Mouse (Mus musculus): ENCODE results near the gene Brip1. TPM values are rescaled to one million over a fixed set of nuclear protein-coding genes. Genes with fewer than 3 reads are reported as not detected.

The Brip1 gene
- polyA plus RNA-seq (2014; fragmentation: Nextera tagmentation; extraction: Ambion mirVana) = 7.7 and 10.0 TPM in 2 replicates

DNA sequence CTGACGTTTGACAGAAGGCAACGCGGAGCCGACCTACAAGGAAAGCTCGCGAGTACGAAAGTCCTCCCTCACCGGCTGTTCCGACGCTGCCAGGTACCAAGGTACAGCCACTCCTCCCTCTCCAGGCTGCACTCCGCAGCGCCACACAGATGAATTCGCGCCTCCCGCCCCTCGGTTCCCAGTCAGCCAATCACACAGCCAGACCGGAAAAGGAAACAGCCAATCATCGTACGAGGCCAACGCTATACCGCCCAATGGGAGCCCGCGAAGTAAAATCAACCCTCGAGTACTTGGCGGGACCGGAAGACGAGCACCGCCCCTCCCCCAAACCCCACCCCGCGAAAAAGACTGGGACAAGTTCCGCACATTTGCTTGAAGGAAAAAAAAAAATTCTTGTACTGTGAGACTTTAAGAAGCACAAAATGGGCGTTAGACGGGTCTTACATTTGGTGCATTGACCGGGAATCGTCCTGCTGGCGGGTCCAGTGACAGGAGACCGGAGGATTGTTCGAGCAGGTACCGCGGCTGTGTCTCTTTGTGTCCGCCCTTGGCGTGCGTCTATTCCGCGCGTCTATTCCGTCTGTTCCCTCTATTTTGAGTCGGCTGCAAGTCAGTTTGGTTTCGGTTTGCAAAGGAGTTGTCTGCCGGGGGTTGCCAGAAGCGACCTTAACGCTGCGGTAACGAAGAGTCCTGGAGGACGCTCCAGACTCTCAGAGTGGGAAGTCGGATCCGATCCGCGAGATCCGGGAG, at the start of gene Brip1:
Gene Brip1, minus strand, starts transcription at position 157 of the 750 bp plus-strand sequence.
- under 1% methylated on average over 53 of the region's 60 CpGs for WGBS
- peak within 1 kb of the TSS; percentile 93 for H3K27ac ChIP-seq (replicated peaks; ENCODE audit: low read depth, low read length)
- peak within 1 kb of the TSS; percentile 84 for H3K9ac ChIP-seq (ENCODE audit: low read depth, low read length)
- H3K4me1 ChIP-seq (ENCODE audit: control insufficient read depth, insufficient read depth, low read length) = no peaks in the 10 kb centered on the region
- DNase-seq (ENCODE audit: low spot score) (peak; percentile 98), ATAC-seq (ENCODE audit: low read depth) (peak; percentile 99)
- H3K36me3 ChIP-seq (ENCODE audit: control insufficient read depth, insufficient read depth, low read length) = peaks cover 39% of the 10 kb centered on the region
- H3K27me3 ChIP-seq (replicated peaks; ENCODE audit: control insufficient read depth, insufficient read depth, low read length) = no peaks in the 10 kb centered on the region
- peak within 1 kb of the TSS; percentile 68 for H3K4me2 ChIP-seq (ENCODE audit: low read depth, low read length)
- peak within 1 kb of the TSS; percentile 87 for H3K4me3 ChIP-seq (ENCODE audit: low read depth, low read length)
- H3K9me3 ChIP-seq (ENCODE audit: control insufficient read depth, low read length) = peaks cover 34% of the 10 kb centered on the region

DNA sequence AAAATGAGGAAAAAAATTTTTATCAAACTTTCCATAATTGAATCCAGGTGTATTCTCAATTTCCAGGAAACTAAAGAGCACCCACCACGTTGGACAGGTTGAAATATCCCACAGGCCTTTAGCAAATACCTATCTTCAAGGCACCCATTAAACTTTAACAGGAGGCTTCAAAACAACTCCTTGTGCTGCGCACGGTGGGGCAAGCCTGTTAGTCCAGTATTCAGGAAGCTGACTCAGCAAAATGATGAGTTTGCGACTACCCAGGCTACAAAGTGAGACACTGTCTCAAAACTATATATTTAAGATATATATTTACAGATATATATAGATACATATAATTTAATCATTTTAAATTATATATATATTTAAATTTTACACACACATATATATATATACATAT, 31.5 kb upstream of the Brip1 start:
- no peak overlapping the region for H3K9ac ChIP-seq (ENCODE audit: low read depth, low read length)
- H3K9me3 ChIP-seq (ENCODE audit: control insufficient read depth, low read length) = no peaks in the 10 kb centered on the region
- whole genome bisulfite sequencing = 68% methylated on average over 4 of the region's 4 CpGs
- H3K4me1 ChIP-seq (ENCODE audit: control insufficient read depth, insufficient read depth, low read length) = no peaks in the 10 kb centered on the region
- ATAC-seq (ENCODE audit: low read depth) = no peak
- peaks cover 80% of the 10 kb centered on the region for H3K36me3 ChIP-seq (ENCODE audit: control insufficient read depth, insufficient read depth, low read length)
- no peak overlapping the region for H3K4me2 ChIP-seq (ENCODE audit: low read depth, low read length)
- DNase-seq (ENCODE audit: low spot score) = no peak
- H3K4me3 ChIP-seq (ENCODE audit: low read depth, low read length) = no peak overlapping the region
- H3K27ac ChIP-seq (replicated peaks; ENCODE audit: low read depth, low read length) = no peak overlapping the region
- no peaks in the 10 kb centered on the region for H3K27me3 ChIP-seq (replicated peaks; ENCODE audit: control insufficient read depth, insufficient read depth, low read length)

DNA sequence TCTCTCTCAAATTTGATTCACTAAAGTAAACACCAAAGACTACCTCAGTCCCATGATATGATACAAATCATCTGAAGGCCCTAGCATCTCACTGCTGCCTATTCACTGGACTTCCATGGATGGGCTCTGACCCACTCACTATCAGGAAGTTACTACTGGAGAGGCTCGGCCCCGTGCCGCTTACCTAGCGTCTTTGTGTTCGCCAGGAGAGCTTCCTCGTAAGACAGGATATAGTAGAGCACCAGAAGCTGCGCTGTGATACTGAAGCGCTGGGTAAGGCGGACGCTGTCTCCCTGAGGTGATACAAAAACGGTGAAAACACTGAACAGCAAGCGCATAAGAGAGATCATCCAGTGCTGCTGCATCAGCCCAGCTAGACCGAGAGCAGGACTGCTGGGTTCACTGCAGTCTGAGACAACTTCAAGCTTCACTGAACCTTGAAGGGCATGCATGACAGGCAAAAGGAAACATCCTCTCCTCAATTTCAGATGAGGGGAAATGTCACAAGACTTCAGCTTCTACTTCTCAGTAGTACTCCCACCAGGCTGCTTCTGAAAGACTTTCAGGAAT, 30.9 kb upstream of the Brip1 start:
- Histone ChIP-seq H3K4me1 (ENCODE audit: control insufficient read depth, insufficient read depth, low read length) (no peaks in the 10 kb centered on the region), H3K27ac (replicated peaks; ENCODE audit: low read depth, low read length) (no peak overlapping the region), H3K27me3 (replicated peaks; ENCODE audit: control insufficient read depth, insufficient read depth, low read length) (no peaks in the 10 kb centered on the region), H3K4me3 (ENCODE audit: low read depth, low read length) (no peak overlapping the region), H3K9me3 (ENCODE audit: control insufficient read depth, low read length) (no peaks in the 10 kb centered on the region), H3K36me3 (ENCODE audit: control insufficient read depth, insufficient read depth, low read length) (peaks cover 80% of the 10 kb centered on the region), H3K4me2 (ENCODE audit: low read depth, low read length) (no peak overlapping the region), H3K9ac (ENCODE audit: low read depth, low read length) (no peak overlapping the region)
- WGBS = 95% methylated on average over 13 of the region's 13 CpGs
- DNase-seq (ENCODE audit: low spot score) (no peak), ATAC-seq (ENCODE audit: low read depth) (no peak)

DNA sequence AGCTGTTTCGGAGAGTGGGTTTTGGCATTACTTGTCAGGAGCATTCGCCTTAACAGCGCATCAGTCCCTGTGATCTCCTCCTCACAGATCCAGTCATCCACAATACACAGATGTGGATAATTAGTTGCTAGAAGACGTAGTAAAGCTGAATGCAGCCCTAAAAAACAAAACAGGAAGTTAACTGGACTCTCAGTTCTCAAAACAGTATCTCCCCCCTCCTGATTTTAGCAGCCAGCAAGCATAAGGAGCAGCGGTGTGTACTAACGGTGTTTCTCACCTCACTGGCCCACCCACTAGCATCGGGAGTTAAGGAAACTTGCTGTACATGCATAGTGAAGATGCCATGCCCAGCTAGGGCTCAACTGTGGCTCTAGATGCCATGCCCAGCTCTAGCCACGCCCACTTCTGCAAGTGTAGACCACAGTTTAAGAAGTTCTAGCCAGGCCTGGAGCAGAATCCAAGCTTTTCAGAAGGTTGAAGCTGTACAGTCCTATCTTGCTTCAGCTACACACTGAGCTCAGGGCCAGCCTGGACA, 25.7 kb upstream of the Brip1 start:
- H3K4me1 ChIP-seq (ENCODE audit: control insufficient read depth, insufficient read depth, low read length) = no peaks in the 10 kb centered on the region
- H3K4me3 ChIP-seq (ENCODE audit: low read depth, low read length) = no peak overlapping the region
- no peaks in the 10 kb centered on the region for H3K27me3 ChIP-seq (replicated peaks; ENCODE audit: control insufficient read depth, insufficient read depth, low read length)
- WGBS = 84% methylated on average over 8 of the region's 8 CpGs
- no peak overlapping the region for H3K9ac ChIP-seq (ENCODE audit: low read depth, low read length)
- no peak overlapping the region for H3K27ac ChIP-seq (replicated peaks; ENCODE audit: low read depth, low read length)
- DNase-seq (ENCODE audit: low spot score) (no peak), ATAC-seq (ENCODE audit: low read depth) (no peak)
- no peaks in the 10 kb centered on the region for H3K9me3 ChIP-seq (ENCODE audit: control insufficient read depth, low read length)
- H3K36me3 ChIP-seq (ENCODE audit: control insufficient read depth, insufficient read depth, low read length) = peaks cover 82% of the 10 kb centered on the region
- H3K4me2 ChIP-seq (ENCODE audit: low read depth, low read length) = no peak overlapping the region

DNA sequence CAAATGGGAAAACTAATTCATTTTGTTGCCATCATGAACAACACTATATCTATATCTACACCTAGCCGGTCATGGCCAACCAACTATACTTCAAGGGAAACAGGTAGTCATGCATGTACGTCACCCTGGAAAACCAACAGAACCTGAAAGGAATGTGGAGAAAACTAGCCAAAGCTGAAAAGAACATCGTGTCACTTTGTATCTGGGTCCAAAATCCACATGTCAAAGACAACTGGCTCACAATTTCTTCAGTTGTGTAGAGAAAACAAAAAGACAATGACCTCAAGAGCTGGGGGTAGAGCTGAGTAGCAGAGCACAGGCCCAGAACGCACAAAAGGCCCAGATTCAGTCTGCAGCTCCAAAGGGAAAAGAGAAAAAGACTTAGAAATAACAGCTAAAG, 24.8 kb upstream of the Brip1 start:
- Histone ChIP-seq H3K4me2 (ENCODE audit: low read depth, low read length) (no peak overlapping the region), H3K9ac (ENCODE audit: low read depth, low read length) (no peak overlapping the region), H3K27me3 (replicated peaks; ENCODE audit: control insufficient read depth, insufficient read depth, low read length) (no peaks in the 10 kb centered on the region), H3K36me3 (ENCODE audit: control insufficient read depth, insufficient read depth, low read length) (peaks cover 81% of the 10 kb centered on the region), H3K4me3 (ENCODE audit: low read depth, low read length) (no peak overlapping the region), H3K4me1 (ENCODE audit: control insufficient read depth, insufficient read depth, low read length) (no peaks in the 10 kb centered on the region), H3K9me3 (ENCODE audit: control insufficient read depth, low read length) (no peaks in the 10 kb centered on the region), H3K27ac (replicated peaks; ENCODE audit: low read depth, low read length) (no peak overlapping the region)
- DNase-seq (ENCODE audit: low spot score) = no peak
- no peak for ATAC-seq (ENCODE audit: low read depth)
- WGBS = 92% methylated on average over 4 of the region's 4 CpGs

DNA sequence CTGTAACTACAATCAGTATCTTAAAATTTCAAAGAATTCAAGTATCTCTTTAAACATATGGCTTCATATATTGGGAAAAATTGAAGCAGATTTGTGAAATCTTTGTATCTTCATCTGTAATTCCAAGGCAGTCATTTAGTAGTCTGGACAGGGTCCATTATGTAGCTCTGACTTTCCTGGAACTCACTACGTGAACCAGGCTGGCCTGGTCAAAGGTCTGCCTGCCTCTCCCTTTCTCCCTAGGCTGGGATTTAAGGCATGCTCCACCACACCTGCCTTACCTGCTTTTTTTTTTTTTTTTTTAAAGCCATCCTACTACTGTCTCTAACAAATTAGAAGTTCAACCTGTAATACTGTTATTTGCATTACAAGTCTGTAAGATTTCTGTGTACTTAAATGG, 10.8 kb upstream of the Brip1 start:
- H3K9me3 ChIP-seq (ENCODE audit: control insufficient read depth, low read length) = 0 out of 2 replicates have a peak, but pooled peaks cover 5% of the 10 kb centered on the region
- no peak overlapping the region for H3K9ac ChIP-seq (ENCODE audit: low read depth, low read length)
- no peak for ATAC-seq (ENCODE audit: low read depth)
- no peak overlapping the region for H3K4me3 ChIP-seq (ENCODE audit: low read depth, low read length)
- H3K27me3 ChIP-seq (replicated peaks; ENCODE audit: control insufficient read depth, insufficient read depth, low read length) = no peaks in the 10 kb centered on the region
- no peak overlapping the region for H3K27ac ChIP-seq (replicated peaks; ENCODE audit: low read depth, low read length)
- no peaks in the 10 kb centered on the region for H3K4me1 ChIP-seq (ENCODE audit: control insufficient read depth, insufficient read depth, low read length)
- no peak overlapping the region for H3K4me2 ChIP-seq (ENCODE audit: low read depth, low read length)
- H3K36me3 ChIP-seq (ENCODE audit: control insufficient read depth, insufficient read depth, low read length) = peaks cover 72% of the 10 kb centered on the region
- WGBS = 78% methylated on average over 1 of the region's 1 CpGs
- no peak for DNase-seq (ENCODE audit: low spot score)

DNA sequence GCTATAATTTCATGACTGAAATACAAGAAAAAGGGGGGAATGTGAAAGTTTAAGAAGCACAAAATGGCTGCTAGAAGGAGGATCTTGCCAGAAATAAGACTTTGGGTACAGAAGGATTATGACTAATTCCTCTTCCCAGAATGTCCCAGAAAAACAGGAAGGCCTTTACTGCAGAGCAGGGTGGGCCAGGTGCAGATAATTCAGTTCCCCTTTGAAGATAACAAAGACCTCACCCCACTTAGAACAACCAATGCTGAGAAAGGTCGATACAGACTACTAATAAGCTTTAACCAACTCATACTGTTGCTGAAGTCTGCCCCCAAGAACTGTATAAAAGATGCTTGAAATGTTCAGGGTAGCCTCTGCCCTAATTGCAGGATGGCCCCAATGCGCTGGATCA, 8.1 kb upstream of the Brip1 start:
- H3K4me2 ChIP-seq (ENCODE audit: low read depth, low read length) = no peak overlapping the region
- peaks cover 24% of the 10 kb centered on the region for H3K9me3 ChIP-seq (ENCODE audit: control insufficient read depth, low read length)
- no peak overlapping the region for H3K9ac ChIP-seq (ENCODE audit: low read depth, low read length)
- H3K27ac ChIP-seq (replicated peaks; ENCODE audit: low read depth, low read length) = no peak overlapping the region
- H3K4me3 ChIP-seq (ENCODE audit: low read depth, low read length) = no peak overlapping the region
- H3K27me3 ChIP-seq (replicated peaks; ENCODE audit: control insufficient read depth, insufficient read depth, low read length) = no peaks in the 10 kb centered on the region
- peaks cover 75% of the 10 kb centered on the region for H3K36me3 ChIP-seq (ENCODE audit: control insufficient read depth, insufficient read depth, low read length)
- 100% methylated on average over 2 of the region's 2 CpGs for WGBS
- H3K4me1 ChIP-seq (ENCODE audit: control insufficient read depth, insufficient read depth, low read length) = no peaks in the 10 kb centered on the region
- ATAC-seq (ENCODE audit: low read depth) (no peak), DNase-seq (ENCODE audit: low spot score) (no peak)

DNA sequence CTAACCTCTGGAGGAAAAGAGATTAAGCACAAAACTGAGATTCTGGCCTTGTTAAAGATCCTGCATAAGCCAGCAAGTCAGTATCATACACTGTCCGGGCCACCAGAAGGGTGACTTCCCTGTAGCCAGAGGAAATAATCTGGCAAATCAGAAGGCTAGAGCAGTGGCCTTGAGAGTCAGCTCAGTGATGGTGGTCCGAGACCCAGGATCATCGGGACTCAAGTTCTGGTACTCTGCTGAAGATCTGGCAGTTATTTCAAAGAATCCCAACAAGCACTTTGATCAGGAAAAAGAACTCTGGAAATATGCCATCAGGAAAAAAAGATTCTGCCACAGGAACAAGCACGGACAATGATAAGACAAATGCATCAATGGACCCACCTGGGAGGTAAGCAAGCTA, 4.9 kb upstream of the Brip1 start:
- WGBS = 98% methylated on average over 4 of the region's 4 CpGs
- Histone ChIP-seq H3K9ac (ENCODE audit: low read depth, low read length) (no peak overlapping the region), H3K9me3 (ENCODE audit: control insufficient read depth, low read length) (peaks cover 38% of the 10 kb centered on the region), H3K4me1 (ENCODE audit: control insufficient read depth, insufficient read depth, low read length) (no peaks in the 10 kb centered on the region), H3K4me3 (ENCODE audit: low read depth, low read length) (no peak overlapping the region), H3K36me3 (ENCODE audit: control insufficient read depth, insufficient read depth, low read length) (peaks cover 76% of the 10 kb centered on the region), H3K27ac (replicated peaks; ENCODE audit: low read depth, low read length) (no peak overlapping the region), H3K4me2 (ENCODE audit: low read depth, low read length) (no peak overlapping the region), H3K27me3 (replicated peaks; ENCODE audit: control insufficient read depth, insufficient read depth, low read length) (no peaks in the 10 kb centered on the region)
- DNase-seq (ENCODE audit: low spot score) = no peak
- no peak for ATAC-seq (ENCODE audit: low read depth)

Data from embryonic facial prominence, embryonic 14.5 days (tissue).